Mouse (Mus musculus): Measurements from ENCODE around the gene Tk2. TPM values are rescaled to one million over a fixed set of nuclear protein-coding genes. Genes with fewer than 3 reads are reported as not detected.

The Tk2 gene
- polyA plus RNA-seq, 1 experiment from 2014 or later: 16.8 TPM

DNA sequence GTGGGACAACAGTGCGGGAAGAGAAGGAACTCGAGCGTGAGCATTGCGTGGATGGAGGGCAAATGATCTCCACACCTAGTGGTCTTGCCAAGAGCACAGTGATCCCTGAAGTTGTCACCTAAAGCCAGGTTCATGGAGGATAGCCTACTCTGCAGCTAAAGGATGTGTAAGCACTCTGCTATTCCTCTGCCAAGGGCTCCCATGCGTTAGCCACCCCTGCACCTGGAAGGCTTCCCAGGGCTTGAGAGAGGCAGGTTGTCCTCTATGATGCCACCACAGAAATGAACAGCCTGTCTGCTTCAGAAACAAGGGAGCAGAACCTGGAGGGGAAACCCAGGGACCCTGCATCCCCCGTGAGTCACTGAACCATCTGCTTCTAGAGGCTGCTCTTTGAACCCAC, 60.7 kb downstream of the Tk2 start:
- no peak overlapping the region for H3K27ac ChIP-seq (ENCODE audit: low read length)
- ATAC-seq (no peak), DNase-seq (ENCODE audit: low spot score) (no peak)
- H3K4me3 ChIP-seq (ENCODE audit: low read depth, low read length): no peak overlapping the region
- 83% methylated on average over 6 of the region's 6 CpGs for WGBS
- H3K27me3 ChIP-seq (replicated peaks; ENCODE audit: insufficient read depth, low read length): no peaks in the 10 kb centered on the region
- no peaks in the 10 kb centered on the region for H3K4me1 ChIP-seq (ENCODE audit: insufficient read depth, low read depth, low read length)
- H3K4me2 ChIP-seq (replicated peaks; ENCODE audit: low read depth, low read length): no peak overlapping the region
- TF ChIP-seq EP300 (IDR thresholded peaks at IDR 0.05) (no peak), CTCF (IDR thresholded peaks at IDR 0.05) (no peak)
- no peaks in the 10 kb centered on the region for H3K36me3 ChIP-seq (ENCODE audit: insufficient read depth, low read length)
- H3K9me3 ChIP-seq (ENCODE audit: low read length): no peaks in the 10 kb centered on the region
- H3K9ac ChIP-seq (replicated peaks; ENCODE audit: low read depth): no peak overlapping the region

DNA sequence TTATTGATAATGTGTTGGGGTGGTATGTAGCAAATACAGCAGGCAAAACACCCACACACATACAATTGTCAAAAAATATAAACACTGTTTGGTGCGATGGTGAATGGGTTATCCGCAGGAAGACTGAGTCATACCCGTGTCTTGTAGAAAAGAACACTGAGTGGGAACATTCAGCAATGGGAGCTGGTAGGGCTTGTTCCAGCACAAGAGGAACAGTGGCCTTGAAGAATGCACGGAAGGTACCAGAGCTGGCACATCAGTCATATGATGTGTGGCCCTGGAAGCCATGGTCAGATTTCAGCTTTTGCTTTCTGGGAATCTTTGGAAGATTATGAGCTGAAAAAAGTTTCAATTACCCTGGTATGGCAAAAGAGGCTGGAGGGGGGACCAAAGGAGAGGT, 61.5 kb downstream of the Tk2 start:
- DNase-seq (ENCODE audit: low spot score): no peak
- no peaks in the 10 kb centered on the region for H3K27me3 ChIP-seq (replicated peaks; ENCODE audit: insufficient read depth, low read length)
- H3K27ac ChIP-seq (ENCODE audit: low read length): no peak overlapping the region
- 57% methylated on average over 4 of the region's 4 CpGs for WGBS
- H3K4me2 ChIP-seq (replicated peaks; ENCODE audit: low read depth, low read length): no peak overlapping the region
- no peaks in the 10 kb centered on the region for H3K36me3 ChIP-seq (ENCODE audit: insufficient read depth, low read length)
- 0 out of 2 replicates have a peak, but pooled peaks have one; percentile 21 for ATAC-seq
- H3K4me3 ChIP-seq (ENCODE audit: low read depth, low read length): no peak overlapping the region
- no peak overlapping the region for H3K9ac ChIP-seq (replicated peaks; ENCODE audit: low read depth)
- TF ChIP-seq EP300 (IDR thresholded peaks at IDR 0.05) (peak; percentile 29; the same call in 1 of the 2 replicates), CTCF (IDR thresholded peaks at IDR 0.05) (no peak)
- H3K9me3 ChIP-seq (ENCODE audit: low read length): no peaks in the 10 kb centered on the region
- H3K4me1 ChIP-seq (ENCODE audit: insufficient read depth, low read depth, low read length): no peaks in the 10 kb centered on the region

DNA sequence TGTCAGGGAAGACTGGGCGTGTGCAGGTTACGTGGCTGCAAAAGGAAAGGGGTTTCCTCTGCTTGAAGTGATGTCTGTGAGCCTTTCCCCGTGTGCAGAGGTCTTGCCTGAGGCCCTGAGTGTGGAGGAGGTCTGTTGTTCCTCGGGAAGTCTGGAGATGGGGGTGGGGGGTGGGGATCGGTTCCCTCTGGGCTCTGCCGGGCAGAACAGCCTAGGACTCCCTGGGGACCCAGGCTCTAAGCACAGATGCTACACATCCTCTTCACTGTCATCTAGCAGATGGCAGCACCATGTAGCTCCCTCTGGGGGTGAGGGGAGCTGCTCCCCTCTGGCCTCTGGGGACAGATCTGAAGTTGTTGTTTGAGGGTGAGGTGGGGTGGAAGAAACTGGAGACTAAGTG, 63.5 kb downstream of the Tk2 start:
- Histone ChIP-seq H3K4me1 (ENCODE audit: insufficient read depth, low read depth, low read length) (no peaks in the 10 kb centered on the region), H3K36me3 (ENCODE audit: insufficient read depth, low read length) (no peaks in the 10 kb centered on the region), H3K27ac (ENCODE audit: low read length) (no peak overlapping the region), H3K27me3 (replicated peaks; ENCODE audit: insufficient read depth, low read length) (no peaks in the 10 kb centered on the region), H3K4me2 (replicated peaks; ENCODE audit: low read depth, low read length) (no peak overlapping the region), H3K9me3 (ENCODE audit: low read length) (no peaks in the 10 kb centered on the region), H3K4me3 (ENCODE audit: low read depth, low read length) (no peak overlapping the region), H3K9ac (replicated peaks; ENCODE audit: low read depth) (no peak overlapping the region)
- 23% methylated on average over 6 of the region's 6 CpGs for WGBS
- ATAC-seq: peak; percentile 62
- TF ChIP-seq EP300 (IDR thresholded peaks at IDR 0.05): no peak
- no peak for TF ChIP-seq CTCF (IDR thresholded peaks at IDR 0.05)
- no peak for DNase-seq (ENCODE audit: low spot score)

DNA sequence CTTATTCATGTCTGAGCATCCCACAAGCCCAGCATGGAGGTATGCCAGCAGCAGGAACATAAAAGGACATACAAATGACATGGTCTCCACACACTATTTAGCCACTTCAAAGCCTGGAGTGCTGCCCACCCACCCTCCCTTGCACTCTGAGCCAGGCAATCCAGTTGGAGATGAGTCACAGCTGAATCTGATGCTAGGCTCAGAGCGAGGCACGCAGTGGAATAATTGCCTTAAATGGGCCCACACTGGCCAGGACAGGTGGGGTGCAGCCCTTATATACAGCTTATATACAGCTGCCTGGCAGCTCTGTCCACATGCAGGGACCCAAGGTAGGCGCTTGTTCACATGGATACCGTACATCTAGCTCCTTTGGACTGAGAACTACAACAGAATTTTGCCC, 71.3 kb downstream of the Tk2 start:
- no peak for ATAC-seq
- H3K9ac ChIP-seq (replicated peaks; ENCODE audit: low read depth): no peak overlapping the region
- no peak overlapping the region for H3K27ac ChIP-seq (ENCODE audit: low read length)
- 80% methylated on average over 4 of the region's 4 CpGs for WGBS
- no peak for DNase-seq (ENCODE audit: low spot score)
- H3K4me3 ChIP-seq (ENCODE audit: low read depth, low read length): no peak overlapping the region
- no peaks in the 10 kb centered on the region for H3K9me3 ChIP-seq (ENCODE audit: low read length)
- TF ChIP-seq EP300 (IDR thresholded peaks at IDR 0.05) (no peak), CTCF (IDR thresholded peaks at IDR 0.05) (no peak)
- H3K4me2 ChIP-seq (replicated peaks; ENCODE audit: low read depth, low read length): no peak overlapping the region
- H3K27me3 ChIP-seq (replicated peaks; ENCODE audit: insufficient read depth, low read length): peaks cover 17% of the 10 kb centered on the region; the same call in 1 of the 2 replicates
- no peaks in the 10 kb centered on the region for H3K36me3 ChIP-seq (ENCODE audit: insufficient read depth, low read length)
- no peaks in the 10 kb centered on the region for H3K4me1 ChIP-seq (ENCODE audit: insufficient read depth, low read depth, low read length)

Other genes starting within 250 kb of the Tk2 start
- gene Cdh5, start 146.9 kb downstream of the Tk2 start, polyA plus RNA-seq (2015; fragmentation: Nextera tagmentation; extraction: Ambion mirVana): 99.0 and 100 TPM in 2 replicates
- 0.14 and 0.47 TPM in 2 replicates for gene Bean1, start 78.1 kb downstream of the Tk2 start, polyA plus RNA-seq (2015; fragmentation: Nextera tagmentation; extraction: Ambion mirVana)
- 29.2 and 33.2 TPM in 2 replicates for gene Cklf, start 2.3 kb upstream of the Tk2 start, polyA plus RNA-seq (2015; fragmentation: Nextera tagmentation; extraction: Ambion mirVana)
- gene Cmtm2a, start 44.6 kb upstream of the Tk2 start, polyA plus RNA-seq (2015; fragmentation: Nextera tagmentation; extraction: Ambion mirVana): not detected in 2 replicates
- gene Gm45711, start 61.5 kb upstream of the Tk2 start, polyA plus RNA-seq (2015; fragmentation: Nextera tagmentation; extraction: Ambion mirVana): not detected in 2 replicates
- gene Cmtm1, start 61.6 kb upstream of the Tk2 start, polyA plus RNA-seq (2015; fragmentation: Nextera tagmentation; extraction: Ambion mirVana): not detected in 2 replicates
- not detected in 2 replicates for gene Gm11020, start 73.0 kb upstream of the Tk2 start, polyA plus RNA-seq (2015; fragmentation: Nextera tagmentation; extraction: Ambion mirVana)
- gene Cmtm2b, start 73.7 kb upstream of the Tk2 start, polyA plus RNA-seq (2015; fragmentation: Nextera tagmentation; extraction: Ambion mirVana): not detected in 2 replicates
- 98.3 and 117 TPM in 2 replicates for gene Cmtm3, start 90.9 kb upstream of the Tk2 start, polyA plus RNA-seq (2015; fragmentation: Nextera tagmentation; extraction: Ambion mirVana)
- gene Cmtm4, start 147.2 kb upstream of the Tk2 start, polyA plus RNA-seq (2015; fragmentation: Nextera tagmentation; extraction: Ambion mirVana): 3.5 TPM in 2 replicates
- gene Dync1li2, start 194.5 kb upstream of the Tk2 start, polyA plus RNA-seq (2015; fragmentation: Nextera tagmentation; extraction: Ambion mirVana): 39.4 and 44.9 TPM in 2 replicates